Mouse (Mus musculus): Measurements from ENCODE around the gene Cacna2d1.

Cacna2d1 gene

GRCm38 (mm10) chr5:15934376-15935233, at the start of gene Cacna2d1:
Gene Cacna2d1, plus strand, starts transcription at chr5:15934691.
- DNase-seq (ENCODE audit: low spot score in 2 of 2): peak in 1 of 2 experiments; percentile 2

- no peak for DNase-seq (ENCODE audit: low spot score in 2 of 2)
Observed at GRCm38 (mm10) chr5:15895098-15895497, 39.4 kb upstream of the Cacna2d1 start.

GRCm38 (mm10) chr5:15896706-15897105, 37.8 kb upstream of the Cacna2d1 start:
- no peak for DNase-seq (ENCODE audit: low spot score in 2 of 2)

- no peak for DNase-seq (ENCODE audit: low spot score in 2 of 2)
Observed at GRCm38 (mm10) chr5:15906446-15906845, 28.0 kb upstream of the Cacna2d1 start.

GRCm38 (mm10) chr5:15914931-15915330, 19.6 kb upstream of the Cacna2d1 start:
- no peak for DNase-seq (ENCODE audit: low spot score in 2 of 2)

GRCm38 (mm10) chr5:15928506-15928905, 6.0 kb upstream of the Cacna2d1 start:
- DNase-seq (ENCODE audit: low spot score in 2 of 2): no peak

- no peak for DNase-seq (ENCODE audit: low spot score in 2 of 2)
Observed at GRCm38 (mm10) chr5:15933017-15933416, 1.5 kb upstream of the Cacna2d1 start.

- no peak for DNase-seq (ENCODE audit: low spot score in 2 of 2)
Observed at GRCm38 (mm10) chr5:15933581-15934375, 713 bp upstream of the Cacna2d1 start.

GRCm38 (mm10) chr5:15935234-15935728, 790 bp downstream of the Cacna2d1 start:
- DNase-seq (ENCODE audit: low spot score in 2 of 2): no peak

- no peak for DNase-seq (ENCODE audit: low spot score in 2 of 2)
Observed at GRCm38 (mm10) chr5:15935831-15936710, 1.6 kb downstream of the Cacna2d1 start.

- no peak for DNase-seq (ENCODE audit: low spot score in 2 of 2)
Observed at GRCm38 (mm10) chr5:15941191-15941725, 6.8 kb downstream of the Cacna2d1 start.

- no peak for DNase-seq (ENCODE audit: low spot score in 2 of 2)
Observed at GRCm38 (mm10) chr5:15942051-15942450, 7.6 kb downstream of the Cacna2d1 start.

GRCm38 (mm10) chr5:15948290-15949037, 14.0 kb downstream of the Cacna2d1 start:
- DNase-seq (ENCODE audit: low spot score in 2 of 2): no peak

- DNase-seq (ENCODE audit: low spot score in 2 of 2): no peak
Observed at GRCm38 (mm10) chr5:15959760-15960159, 25.3 kb downstream of the Cacna2d1 start.

GRCm38 (mm10) chr5:15961866-15962265, 27.4 kb downstream of the Cacna2d1 start:
- no peak for DNase-seq (ENCODE audit: low spot score in 2 of 2)

GRCm38 (mm10) chr5:15966888-15967287, 32.4 kb downstream of the Cacna2d1 start:
- DNase-seq (ENCODE audit: low spot score in 2 of 2): no peak

GRCm38 (mm10) chr5:15971821-15972220, 37.3 kb downstream of the Cacna2d1 start:
- DNase-seq (ENCODE audit: low spot score in 2 of 2): no peak

- no peak for DNase-seq (ENCODE audit: low spot score in 2 of 2)
Observed at GRCm38 (mm10) chr5:15972351-15972750, 37.9 kb downstream of the Cacna2d1 start.

GRCm38 (mm10) chr5:15974652-15975051, 40.2 kb downstream of the Cacna2d1 start:
- no peak for DNase-seq (ENCODE audit: low spot score in 2 of 2)

- no peak for DNase-seq (ENCODE audit: low spot score in 2 of 2)
Observed at GRCm38 (mm10) chr5:15979225-15979624, 44.7 kb downstream of the Cacna2d1 start.

- DNase-seq (ENCODE audit: low spot score in 2 of 2): no peak
Observed at GRCm38 (mm10) chr5:15982573-15982972, 48.1 kb downstream of the Cacna2d1 start.

All from thymus, postnatal 10 days (tissue).